In the genomic region with DNA sequence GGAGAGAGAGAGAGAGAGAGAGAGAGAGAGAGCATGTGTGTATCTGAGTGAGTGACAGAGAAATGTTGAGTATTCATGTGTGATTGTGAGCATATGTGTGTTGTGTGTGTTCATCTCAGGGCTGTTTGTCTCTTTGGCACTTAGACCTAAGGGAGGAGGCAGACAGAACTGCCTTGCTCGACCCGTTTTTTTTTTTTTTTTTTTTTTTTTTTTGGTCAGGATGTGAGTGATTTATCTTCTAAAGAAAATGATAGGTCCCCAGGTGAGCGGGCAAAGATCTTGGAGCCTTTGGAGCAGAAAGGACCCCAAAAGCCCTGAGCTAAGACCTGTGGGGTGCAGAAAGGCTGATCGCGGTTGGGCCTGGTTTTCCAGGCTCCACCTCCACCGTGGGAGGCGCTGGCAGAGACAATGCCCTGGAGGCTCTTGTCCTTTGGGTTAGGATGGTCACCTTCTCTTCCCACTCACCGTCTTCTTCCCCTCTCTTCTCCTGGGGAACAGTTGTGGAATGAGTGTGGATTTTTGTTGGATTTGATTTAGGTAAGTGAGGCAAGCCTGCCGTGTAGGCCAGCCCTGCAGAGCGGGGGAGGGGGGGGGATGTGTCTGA, we compare ENCODE assay signal across 9 mouse cellular contexts.
"Had no signal": no experiment of that assay in that cellular context is flagged by ENCODE, and none has a peak within 500 bp of the region (broad histone marks: within the 10 kb centered on the region; RNA-seq: fewer than 3 reads in every experiment).

No protein-coding gene starts in this region.

- H3K9me3 ChIP-seq: liver, embryonic 12.5 days; lung, embryonic 15.5 days; midbrain, embryonic 12.5 days had no signal

- H3K27ac ChIP-seq: liver, embryonic 12.5 days; lung, embryonic 15.5 days; midbrain, embryonic 12.5 days; stomach, postnatal 0 days had no signal

- H3K4me1 ChIP-seq: liver, embryonic 12.5 days had no signal

- H3K36me3 ChIP-seq: liver, embryonic 12.5 days; lung, embryonic 15.5 days; midbrain, embryonic 12.5 days had no signal

- H3K4me3 ChIP-seq: liver, embryonic 12.5 days; lung, embryonic 15.5 days; midbrain, embryonic 12.5 days had no signal

- DNase-seq: kidney, adult 9 months; kidney, postnatal 10 days; layer of hippocampus, postnatal 36 days; lung, postnatal 14 days; thymus, postnatal 4 days had no signal
